Mouse (Mus musculus) liver, embryonic 13.5 days (tissue): ENCODE results near the gene Lcn6. TPM values are rescaled to one million over a fixed set of nuclear protein-coding genes. Genes with fewer than 3 reads are reported as not detected.

ENCODE experiments used
- ATAC-seq: fragments of 200-750 bp; cut with Nextera tagmentation; 2 replicates; pipeline ENCODE4 v1.8.0; 2017; ENCODE audit warnings: low read depth, mild to moderate bottlenecking, moderate number of reproducible peaks, moderate library complexity
- DNase-seq: peaks from one replicate; pipeline ENCODE4 v3.0.0; 2022
- H3K27ac ChIP-seq: fragments of 300-500 bp; sonication (generic); 2 replicates; pipeline ENCODE4 v1.5.1; 2015; ENCODE audit warnings: moderate library complexity, mild to moderate bottlenecking, inconsistent platforms
- H3K27me3 ChIP-seq: fragments of 300-500 bp; sonication (generic); 2 replicates; pipeline ENCODE4 v1.6.1; 2015; ENCODE audit warnings: mild to moderate bottlenecking, inconsistent platforms
- H3K36me3 ChIP-seq: fragments of 300-500 bp; sonication (generic); 2 replicates; pipeline ENCODE4 v1.6.1; 2015; ENCODE audit warnings: mild to moderate bottlenecking, inconsistent platforms
- H3K4me1 ChIP-seq: fragments of 300-500 bp; sonication (generic); replicated peaks from 2 replicates; pipeline ENCODE4 v1.6.1; 2015; ENCODE audit warnings: inconsistent platforms
- H3K4me2 ChIP-seq: fragments of 300-500 bp; sonication (generic); 2 replicates; pipeline ENCODE4 v1.6.1; 2015; ENCODE audit warnings: inconsistent platforms, mild to moderate bottlenecking, moderate library complexity
- H3K4me3 ChIP-seq: fragments of 300-500 bp; sonication (generic); replicated peaks from 2 replicates; pipeline ENCODE4 v1.5.1; 2015; ENCODE audit warnings: mild to moderate bottlenecking, inconsistent platforms
- H3K9ac ChIP-seq: fragments of 300-500 bp; sonication (generic); 2 replicates; pipeline ENCODE4 v1.6.1; 2015; ENCODE audit warnings: mild to moderate bottlenecking, inconsistent platforms
- H3K9me3 ChIP-seq: fragments of 300-500 bp; sonication (generic); replicated peaks from 2 replicates; pipeline ENCODE4 v1.6.1; 2016; ENCODE audit warnings: inconsistent platforms
- WGBS: fragments of 180-500 bp; shearing (Covaris S2); methylation state at CpG from one replicate; pipeline ENCODE4 v1.1.7; 2015; ENCODE audit not compliant: insufficient replicate concordance; 5-methylcytosine and 5-hydroxymethylcytosine counted together
- polyA plus RNA-seq: library from polyadenylated mRNA; unstranded; fragments of >200 nt; fragmentation: Nextera tagmentation; extraction: Ambion mirVana; gene quantifications from 2 replicates; pipeline ENCODE4 v1.2.1, GENCODE M21; 2015

Gene Lcn6
- polyA plus RNA-seq, result not detected in 2 replicates

GRCm38 (mm10) chr2:25676486-25676885 lies at the start of gene Lcn6:
TSS of gene Lcn6 (plus strand) at chr2:25676786.
- H3K9ac ChIP-seq, result no peak within 1 kb of the TSS
- ATAC-seq (no peak), DNase-seq (no peak)
- no peaks in the 10 kb centered on the region for H3K4me1 ChIP-seq
- H3K27me3 ChIP-seq, result no peaks in the 10 kb centered on the region
- H3K4me2 ChIP-seq, result no peak within 1 kb of the TSS
- no peaks in the 10 kb centered on the region for H3K36me3 ChIP-seq
- WGBS, result 65% methylated on average over 3 of the region's 3 CpGs
- no peak within 1 kb of the TSS for H3K27ac ChIP-seq
- H3K9me3 ChIP-seq, result no peaks in the 10 kb centered on the region
- H3K4me3 ChIP-seq, result no peak within 1 kb of the TSS

GRCm38 (mm10) chr2:25627811-25628210 lies 48.8 kb upstream of the Lcn6 start, which contains the start of gene Fcna:
TSS of gene Fcna (minus strand) at chr2:25628030.
- no peak within 1 kb of the TSS for H3K4me2 ChIP-seq
- H3K27me3 ChIP-seq, result no peaks in the 10 kb centered on the region
- H3K4me1 ChIP-seq, result no peaks in the 10 kb centered on the region
- H3K9ac ChIP-seq, result no peak within 1 kb of the TSS
- ATAC-seq (peak; percentile 27; the same call in 1 of the 2 replicates), DNase-seq (no peak)
- no peak within 1 kb of the TSS for H3K27ac ChIP-seq
- H3K9me3 ChIP-seq, result no peaks in the 10 kb centered on the region
- H3K36me3 ChIP-seq, result no peaks in the 10 kb centered on the region
- no peak within 1 kb of the TSS for H3K4me3 ChIP-seq
- 39% methylated on average over 6 of the region's 6 CpGs for WGBS

GRCm38 (mm10) chr2:25628738-25629137 lies 47.8 kb upstream of the Lcn6 start:
- Histone ChIP-seq H3K4me3 (no peak overlapping the region), H3K4me1 (no peaks in the 10 kb centered on the region), H3K9me3 (no peaks in the 10 kb centered on the region), H3K4me2 (no peak overlapping the region), H3K27ac (no peak overlapping the region), H3K9ac (no peak overlapping the region), H3K36me3 (no peaks in the 10 kb centered on the region), H3K27me3 (no peaks in the 10 kb centered on the region)
- ATAC-seq (no peak; the same call in 1 of the 2 replicates), DNase-seq (no peak)
- WGBS, result 27% methylated on average over 4 of the region's 4 CpGs

GRCm38 (mm10) chr2:25633616-25634015 lies 43.0 kb upstream of the Lcn6 start:
- no peak for ATAC-seq
- no peak for DNase-seq
- H3K4me3 ChIP-seq, result no peak overlapping the region
- no peaks in the 10 kb centered on the region for H3K9me3 ChIP-seq
- H3K27me3 ChIP-seq, result no peaks in the 10 kb centered on the region
- WGBS, result 52% methylated on average over 3 of the region's 3 CpGs
- no peaks in the 10 kb centered on the region for H3K4me1 ChIP-seq
- no peak overlapping the region for H3K4me2 ChIP-seq
- H3K9ac ChIP-seq, result no peak overlapping the region
- no peak overlapping the region for H3K27ac ChIP-seq
- H3K36me3 ChIP-seq, result no peaks in the 10 kb centered on the region

- Histone ChIP-seq H3K27me3 (no peaks in the 10 kb centered on the region), H3K4me3 (no peak overlapping the region), H3K9ac (no peak overlapping the region), H3K4me1 (no peaks in the 10 kb centered on the region), H3K9me3 (no peaks in the 10 kb centered on the region), H3K27ac (no peak overlapping the region), H3K4me2 (no peak overlapping the region), H3K36me3 (no peaks in the 10 kb centered on the region)
- WGBS, result 50% methylated on average over 1 of the region's 1 CpGs
- no peak for DNase-seq
- ATAC-seq, result no peak
These were observed 42.5 kb upstream of the Lcn6 start for GRCm38 (mm10) chr2:25634046-25634445.

GRCm38 (mm10) chr2:25639890-25640289 lies 36.7 kb upstream of the Lcn6 start:
- Histone ChIP-seq H3K36me3 (no peaks in the 10 kb centered on the region), H3K9me3 (no peaks in the 10 kb centered on the region), H3K9ac (no peak overlapping the region), H3K4me2 (no peak overlapping the region), H3K4me3 (no peak overlapping the region), H3K27ac (no peak overlapping the region), H3K27me3 (no peaks in the 10 kb centered on the region), H3K4me1 (no peaks in the 10 kb centered on the region)
- WGBS, result 10% methylated on average over 6 of the region's 6 CpGs
- DNase-seq (no peak), ATAC-seq (no peak)

- Histone ChIP-seq H3K4me1 (no peaks in the 10 kb centered on the region), H3K27me3 (no peaks in the 10 kb centered on the region), H3K9ac (no peak within 1 kb of the TSS), H3K4me3 (no peak within 1 kb of the TSS), H3K9me3 (no peaks in the 10 kb centered on the region), H3K27ac (no peak within 1 kb of the TSS), H3K4me2 (no peak within 1 kb of the TSS), H3K36me3 (no peaks in the 10 kb centered on the region)
- 29% methylated on average over 2 of the region's 2 CpGs for WGBS
- ATAC-seq (no peak), DNase-seq (no peak)
These were observed 23.7 kb upstream of the Lcn6 start, which contains the start of gene Lcn8 for GRCm38 (mm10) chr2:25652902-25653301. TSS of gene Lcn8 (plus strand) at chr2:25653120.

- no peak overlapping the region for H3K4me2 ChIP-seq
- no peaks in the 10 kb centered on the region for H3K4me1 ChIP-seq
- H3K27me3 ChIP-seq, result no peaks in the 10 kb centered on the region
- no peaks in the 10 kb centered on the region for H3K36me3 ChIP-seq
- WGBS, result 24% methylated on average over 1 of the region's 1 CpGs
- H3K9me3 ChIP-seq, result no peaks in the 10 kb centered on the region
- H3K4me3 ChIP-seq, result no peak overlapping the region
- DNase-seq, result no peak
- H3K9ac ChIP-seq, result no peak overlapping the region
- no peak overlapping the region for H3K27ac ChIP-seq
- no peak for ATAC-seq
These were observed 22.1 kb upstream of the Lcn6 start for GRCm38 (mm10) chr2:25654502-25654901.

- no peak for DNase-seq
- Histone ChIP-seq H3K36me3 (no peaks in the 10 kb centered on the region), H3K4me1 (no peaks in the 10 kb centered on the region), H3K27ac (no peak overlapping the region), H3K4me2 (no peak overlapping the region), H3K4me3 (no peak overlapping the region), H3K27me3 (no peaks in the 10 kb centered on the region), H3K9me3 (no peaks in the 10 kb centered on the region), H3K9ac (no peak overlapping the region)
- WGBS, result 64% methylated on average over 4 of the region's 4 CpGs
- no peak for ATAC-seq
These were observed 19.9 kb upstream of the Lcn6 start for GRCm38 (mm10) chr2:25656691-25657090.

- Histone ChIP-seq H3K27ac (no peak overlapping the region), H3K27me3 (no peaks in the 10 kb centered on the region), H3K4me2 (no peak overlapping the region), H3K9ac (no peak overlapping the region), H3K36me3 (no peaks in the 10 kb centered on the region), H3K4me3 (no peak overlapping the region), H3K9me3 (no peaks in the 10 kb centered on the region), H3K4me1 (no peaks in the 10 kb centered on the region)
- WGBS, result 63% methylated on average over 4 of the region's 4 CpGs
- DNase-seq (no peak), ATAC-seq (no peak)
These were observed 19.3 kb upstream of the Lcn6 start for GRCm38 (mm10) chr2:25657246-25657645.

GRCm38 (mm10) chr2:25657652-25658051 lies 18.9 kb upstream of the Lcn6 start, which contains the start of gene Lcn5:
TSS of gene Lcn5 (plus strand) at chr2:25657952.
- no peak within 1 kb of the TSS for H3K4me2 ChIP-seq
- no peaks in the 10 kb centered on the region for H3K27me3 ChIP-seq
- DNase-seq (no peak), ATAC-seq (no peak)
- H3K36me3 ChIP-seq, result no peaks in the 10 kb centered on the region
- H3K9me3 ChIP-seq, result no peaks in the 10 kb centered on the region
- H3K27ac ChIP-seq, result no peak within 1 kb of the TSS
- no peaks in the 10 kb centered on the region for H3K4me1 ChIP-seq
- H3K4me3 ChIP-seq, result no peak within 1 kb of the TSS
- H3K9ac ChIP-seq, result no peak within 1 kb of the TSS

GRCm38 (mm10) chr2:25660279-25660678 lies 16.3 kb upstream of the Lcn6 start:
- DNase-seq (no peak), ATAC-seq (no peak)
- no peaks in the 10 kb centered on the region; the same call in 1 of the 2 replicates for H3K27me3 ChIP-seq
- H3K4me3 ChIP-seq, result no peak overlapping the region
- no peak overlapping the region for H3K4me2 ChIP-seq
- no peak overlapping the region for H3K27ac ChIP-seq
- WGBS, result 75% methylated on average over 8 of the region's 8 CpGs
- no peaks in the 10 kb centered on the region for H3K36me3 ChIP-seq
- H3K9ac ChIP-seq, result no peak overlapping the region
- H3K9me3 ChIP-seq, result no peaks in the 10 kb centered on the region
- no peaks in the 10 kb centered on the region for H3K4me1 ChIP-seq
